Mouse (Mus musculus) cerebellum, adult 9-11 months (tissue): Measurements from ENCODE around the gene Kdm4c.
A peak's percentile ranks its signal among the peaks of the same experiment; 100 is the strongest.
"Not testable (repeated sequence)": the region's sequence is repeated elsewhere in the genome, so short reads cannot be mapped to it uniquely, and the experiment has no call there.

ENCODE experiments used
- DNase-seq: peaks from one replicate; pipeline ENCODE4 v3.0.0; 2022

The Kdm4c gene

GRCm38 (mm10) chr4:74242176-74242575 lies at the start of gene Kdm4c:
Kdm4c (plus strand) TSS chr4:74242497.
- DNase-seq: no peak

- DNase-seq: no peak
These were observed 41.0 kb upstream of the Kdm4c start for GRCm38 (mm10) chr4:74201281-74201811.

- not testable (repeated sequence) for DNase-seq
These were observed 20.5 kb upstream of the Kdm4c start for GRCm38 (mm10) chr4:74221780-74222179.

GRCm38 (mm10) chr4:74222360-74222759 lies 19.9 kb upstream of the Kdm4c start:
- DNase-seq: no peak

- DNase-seq: no peak
These were observed 18.1 kb upstream of the Kdm4c start for GRCm38 (mm10) chr4:74224210-74224609.

- DNase-seq: no peak
These were observed 11.3 kb upstream of the Kdm4c start for GRCm38 (mm10) chr4:74230994-74231393.

GRCm38 (mm10) chr4:74231405-74231804 lies 10.9 kb upstream of the Kdm4c start:
- peak; percentile 22 for DNase-seq

- DNase-seq: peak; percentile 18
These were observed 8.8 kb upstream of the Kdm4c start for GRCm38 (mm10) chr4:74233534-74233933.

- DNase-seq: peak; percentile 98
These were observed 9.3 kb downstream of the Kdm4c start for GRCm38 (mm10) chr4:74251348-74252244.

GRCm38 (mm10) chr4:74252245-74253105 lies 10.2 kb downstream of the Kdm4c start:
- no peak for DNase-seq

GRCm38 (mm10) chr4:74257882-74258281 lies 15.6 kb downstream of the Kdm4c start:
- DNase-seq: no peak

- no peak for DNase-seq
These were observed 16.2 kb downstream of the Kdm4c start for GRCm38 (mm10) chr4:74258538-74258937.

GRCm38 (mm10) chr4:74259331-74259730 lies 17.0 kb downstream of the Kdm4c start:
- no peak for DNase-seq

GRCm38 (mm10) chr4:74261879-74262278 lies 19.6 kb downstream of the Kdm4c start:
- no peak for DNase-seq

GRCm38 (mm10) chr4:74264428-74264955 lies 22.2 kb downstream of the Kdm4c start:
- DNase-seq: no peak

GRCm38 (mm10) chr4:74271180-74271579 lies 28.9 kb downstream of the Kdm4c start:
- no peak for DNase-seq

- peak; percentile 40 for DNase-seq
These were observed 35.2 kb downstream of the Kdm4c start for GRCm38 (mm10) chr4:74277486-74277885.

- no peak for DNase-seq
These were observed 37.9 kb downstream of the Kdm4c start for GRCm38 (mm10) chr4:74280170-74280569.

GRCm38 (mm10) chr4:74287851-74288250 lies 45.6 kb downstream of the Kdm4c start:
- DNase-seq: no peak

GRCm38 (mm10) chr4:74294726-74295125 lies 52.4 kb downstream of the Kdm4c start:
- DNase-seq: no peak

GRCm38 (mm10) chr4:74305315-74306105 lies 63.2 kb downstream of the Kdm4c start:
- no peak for DNase-seq

- no peak for DNase-seq
These were observed 68.8 kb downstream of the Kdm4c start for GRCm38 (mm10) chr4:74311135-74311534.
